Mouse (Mus musculus) hindbrain, embryonic 13.5 days (tissue): ENCODE data around the gene Trim60. TPM values are rescaled to one million over a fixed set of nuclear protein-coding genes. Genes with fewer than 3 reads are reported as not detected.

Experiments
- ATAC-seq: fragments of 200-750 bp; cut with Nextera tagmentation; 2 replicates; pipeline ENCODE4 v1.8.0; 2017; ENCODE audit warnings: moderate TSS enrichment; ENCODE audit not compliant: low FRiP score
- H3K27ac ChIP-seq: fragments of 300-500 bp; sonication (generic); 2 replicates; pipeline ENCODE4 v1.5.1; 2015; ENCODE audit warnings: inconsistent platforms, mild to moderate bottlenecking, moderate library complexity
- H3K27me3 ChIP-seq: fragments of 300-500 bp; sonication (generic); 2 replicates; pipeline ENCODE4 v1.6.1; 2015; ENCODE audit warnings: mild to moderate bottlenecking, inconsistent platforms
- H3K36me3 ChIP-seq: fragments of 300-500 bp; sonication (generic); 2 replicates; pipeline ENCODE4 v1.6.1; 2015; ENCODE audit warnings: mild to moderate bottlenecking, inconsistent platforms
- H3K4me1 ChIP-seq: fragments of 300-500 bp; sonication (generic); replicated peaks from 2 replicates; pipeline ENCODE4 v1.6.1; 2015; ENCODE audit warnings: inconsistent platforms
- H3K4me2 ChIP-seq: fragments of 300-500 bp; sonication (generic); 2 replicates; pipeline ENCODE4 v1.6.1; 2015; ENCODE audit warnings: inconsistent platforms, mild to moderate bottlenecking, moderate library complexity
- H3K4me3 ChIP-seq: fragments of 300-500 bp; sonication (generic); 2 replicates; pipeline ENCODE4 v1.5.1; 2015; ENCODE audit warnings: mild to moderate bottlenecking, inconsistent platforms
- H3K9ac ChIP-seq: fragments of 300-500 bp; sonication (generic); 2 replicates; pipeline ENCODE4 v1.6.1; 2015; ENCODE audit warnings: mild to moderate bottlenecking, inconsistent platforms
- H3K9me3 ChIP-seq: fragments of 300-500 bp; sonication (generic); 2 replicates; pipeline ENCODE4 v1.6.1; 2016; ENCODE audit warnings: inconsistent platforms
- WGBS: fragments of 180-500 bp; shearing (Covaris S2); methylation state at CpG from one replicate; pipeline ENCODE4 v1.1.7; 2015; 5-methylcytosine and 5-hydroxymethylcytosine counted together
- polyA plus RNA-seq: library from polyadenylated mRNA; unstranded; fragments of >200 nt; fragmentation: Nextera tagmentation; extraction: Ambion mirVana; gene quantifications from 2 replicates; pipeline ENCODE4 v1.2.1, GENCODE M21; 2015

Gene Trim60
- polyA plus RNA-seq, 1 experiment from 2014 or later = not detected

GRCm38 (mm10) chr8:64959025-64959424, 59.4 kb downstream of the Trim60 start:
- H3K27me3 ChIP-seq = no peaks in the 10 kb centered on the region
- H3K4me3 ChIP-seq = no peak overlapping the region
- no peak overlapping the region for H3K4me2 ChIP-seq
- H3K36me3 ChIP-seq = peaks cover 37% of the 10 kb centered on the region
- no peak for ATAC-seq
- 90% methylated on average over 9 of the region's 9 CpGs for WGBS
- no peaks in the 10 kb centered on the region for H3K4me1 ChIP-seq
- no peak overlapping the region for H3K9ac ChIP-seq
- H3K9me3 ChIP-seq = no peaks in the 10 kb centered on the region
- H3K27ac ChIP-seq = no peak overlapping the region

GRCm38 (mm10) chr8:64952101-64952500, 66.3 kb downstream of the Trim60 start:
- Histone ChIP-seq H3K4me1 (peaks cover 7% of the 10 kb centered on the region), H3K4me2 (no peak overlapping the region), H3K9me3 (no peaks in the 10 kb centered on the region), H3K27me3 (no peaks in the 10 kb centered on the region), H3K9ac (no peak overlapping the region), H3K27ac (no peak overlapping the region), H3K36me3 (peaks cover 4% of the 10 kb centered on the region; the same call in 1 of the 2 replicates), H3K4me3 (no peak overlapping the region)
- 84% methylated on average over 6 of the region's 6 CpGs for WGBS
- no peak for ATAC-seq

Other genes with a start within 250 kb of the Trim60 start
- 18.8 and 23.3 TPM in 2 replicates for gene Klhl2, start 168.6 kb downstream of the Trim60 start, polyA plus RNA-seq
- 24.4 and 28.3 TPM in 2 replicates for gene Tmem192, start 71.4 kb downstream of the Trim60 start, polyA plus RNA-seq
- 0.08 TPM in 1 of 2 replicates, not detected in the other for gene Trim75, start 30.8 kb downstream of the Trim60 start, polyA plus RNA-seq
- gene Trim61, start 61 bp downstream of the Trim60 start, polyA plus RNA-seq = not detected in 2 replicates
- gene Apela, start 18.8 kb upstream of the Trim60 start, polyA plus RNA-seq = 1.2 and 2.4 TPM in 2 replicates
- gene Gm10663, start 56.4 kb upstream of the Trim60 start, polyA plus RNA-seq = not detected in 2 replicates
- gene BC030870, start 111.0 kb upstream of the Trim60 start, polyA plus RNA-seq = not detected in 2 replicates